Mouse (Mus musculus) stomach, embryonic 15.5 days (tissue): ENCODE results near the gene Uap1l1. TPM values are rescaled to one million over a fixed set of nuclear protein-coding genes. Genes with fewer than 3 reads are reported as not detected.

Source experiments
- ATAC-seq: fragments of 200-750 bp; cut with Nextera tagmentation; 2 replicates; pipeline ENCODE4 v1.8.0; 2017; ENCODE audit warnings: low read depth, moderate number of reproducible peaks, moderate TSS enrichment; ENCODE audit not compliant: insufficient read depth, low FRiP score
- H3K27ac ChIP-seq: fragments of 300-500 bp; sonication (generic); 2 replicates; pipeline ENCODE4 v1.5.1; 2015; ENCODE audit warnings: mild to moderate bottlenecking, inconsistent platforms
- H3K27me3 ChIP-seq: fragments of 300-500 bp; sonication (generic); replicated peaks from 2 replicates; pipeline ENCODE4 v1.6.1; 2015; ENCODE audit warnings: inconsistent platforms
- H3K36me3 ChIP-seq: fragments of 300-500 bp; sonication (generic); 2 replicates; pipeline ENCODE4 v1.6.1; 2015; ENCODE audit warnings: inconsistent platforms
- H3K4me1 ChIP-seq: fragments of 300-500 bp; sonication (generic); 2 replicates; pipeline ENCODE4 v1.6.1; 2015; ENCODE audit warnings: inconsistent platforms
- H3K4me2 ChIP-seq: fragments of 300-500 bp; sonication (generic); 2 replicates; pipeline ENCODE4 v1.6.1; 2015; ENCODE audit warnings: mild to moderate bottlenecking, inconsistent platforms
- H3K4me3 ChIP-seq: fragments of 300-500 bp; sonication (generic); replicated peaks from 2 replicates; pipeline ENCODE4 v1.5.1; 2015; ENCODE audit warnings: inconsistent platforms
- H3K9ac ChIP-seq: fragments of 300-500 bp; sonication (generic); 2 replicates; pipeline ENCODE4 v1.6.1; 2015; ENCODE audit warnings: inconsistent platforms
- H3K9me3 ChIP-seq: fragments of 300-500 bp; sonication (generic); 2 replicates; pipeline ENCODE4 v1.6.1; 2016; ENCODE audit warnings: inconsistent platforms
- WGBS: fragments of 180-500 bp; shearing (Covaris S2); methylation state at CpG from one replicate; pipeline ENCODE4 v1.1.7; 2015; 5-methylcytosine and 5-hydroxymethylcytosine counted together
- polyA plus RNA-seq: library from polyadenylated mRNA; unstranded; fragments of >200 nt; fragmentation: Nextera tagmentation; extraction: Ambion mirVana; gene quantifications from 2 replicates; pipeline ENCODE4 v1.2.1, GENCODE M21; 2015

The Uap1l1 gene
- polyA plus RNA-seq, 1 experiment from 2014 or later: 46.1 TPM

- Histone ChIP-seq H3K9me3 (no peaks in the 10 kb centered on the region), H3K36me3 (peaks cover 33% of the 10 kb centered on the region), H3K9ac (peak within 1 kb of the TSS; percentile 68), H3K4me3 (peak within 1 kb of the TSS; percentile 73), H3K27ac (peak within 1 kb of the TSS; percentile 82), H3K4me1 (peaks cover 12% of the 10 kb centered on the region; the same call in 1 of the 2 replicates), H3K27me3 (no peaks in the 10 kb centered on the region), H3K4me2 (peak within 1 kb of the TSS; percentile 69)
- peak; percentile 97 for ATAC-seq
- WGBS: under 1% methylated on average over 78 of the region's 78 CpGs
Observed at GRCm38 (mm10) chr2:25332286-25333160, 33.0 kb downstream of the Uap1l1 start, which contains the start of gene Man1b1. Man1b1 (plus strand) TSS chr2:25332338.

- Histone ChIP-seq H3K9ac (no peak overlapping the region), H3K4me1 (peaks cover 12% of the 10 kb centered on the region; the same call in 1 of the 2 replicates), H3K36me3 (peaks cover 22% of the 10 kb centered on the region), H3K4me3 (peak overlapping the region; percentile 73), H3K9me3 (no peaks in the 10 kb centered on the region), H3K27me3 (no peaks in the 10 kb centered on the region), H3K27ac (no peak overlapping the region), H3K4me2 (peak overlapping the region; percentile 61)
- no peak for ATAC-seq
- 55% methylated on average over 9 of the region's 9 CpGs for WGBS
Observed at GRCm38 (mm10) chr2:25331470-25331869, 34.0 kb downstream of the Uap1l1 start.

- WGBS: 40% methylated on average over 7 of the region's 7 CpGs
- no peaks in the 10 kb centered on the region for H3K9me3 ChIP-seq
- H3K27ac ChIP-seq: no peak overlapping the region
- ATAC-seq: no peak
- H3K9ac ChIP-seq: no peak overlapping the region
- no peak overlapping the region for H3K4me2 ChIP-seq
- no peaks in the 10 kb centered on the region for H3K27me3 ChIP-seq
- H3K36me3 ChIP-seq: no peaks in the 10 kb centered on the region
- no peak overlapping the region for H3K4me3 ChIP-seq
- peaks cover 4% of the 10 kb centered on the region; the same call in 1 of the 2 replicates for H3K4me1 ChIP-seq
Observed at GRCm38 (mm10) chr2:25328440-25328839, 37.0 kb downstream of the Uap1l1 start.

GRCm38 (mm10) chr2:25326036-25326435 lies 39.4 kb downstream of the Uap1l1 start:
- WGBS: 69% methylated on average over 2 of the region's 2 CpGs
- Histone ChIP-seq H3K27ac (no peak overlapping the region), H3K4me2 (no peak overlapping the region), H3K4me3 (no peak overlapping the region), H3K9ac (no peak overlapping the region), H3K4me1 (no peaks in the 10 kb centered on the region), H3K36me3 (no peaks in the 10 kb centered on the region), H3K9me3 (no peaks in the 10 kb centered on the region), H3K27me3 (no peaks in the 10 kb centered on the region)
- ATAC-seq: no peak

- peaks cover 3% of the 10 kb centered on the region; the same call in 1 of the 2 replicates for H3K4me1 ChIP-seq
- WGBS: 31% methylated on average over 2 of the region's 2 CpGs
- no peak overlapping the region for H3K4me3 ChIP-seq
- H3K27me3 ChIP-seq: peaks cover 40% of the 10 kb centered on the region
- no peaks in the 10 kb centered on the region for H3K36me3 ChIP-seq
- no peak for ATAC-seq
- no peaks in the 10 kb centered on the region for H3K9me3 ChIP-seq
- no peak overlapping the region for H3K9ac ChIP-seq
- H3K27ac ChIP-seq: no peak overlapping the region
- H3K4me2 ChIP-seq: no peak overlapping the region
Observed at GRCm38 (mm10) chr2:25320084-25320483, 45.4 kb downstream of the Uap1l1 start.

- Histone ChIP-seq H3K36me3 (no peaks in the 10 kb centered on the region), H3K4me2 (peak within 1 kb of the TSS; percentile 66), H3K9ac (no peak within 1 kb of the TSS), H3K9me3 (no peaks in the 10 kb centered on the region), H3K4me1 (peaks cover 3% of the 10 kb centered on the region; the same call in 1 of the 2 replicates), H3K27me3 (peaks cover 40% of the 10 kb centered on the region), H3K4me3 (peak within 1 kb of the TSS; percentile 27), H3K27ac (no peak within 1 kb of the TSS)
- 9% methylated on average over 58 of the region's 58 CpGs for WGBS
- ATAC-seq: peak; percentile 60
Observed at GRCm38 (mm10) chr2:25318971-25319773, 46.3 kb downstream of the Uap1l1 start, which contains the start of gene Grin1. Grin1 (minus strand) TSS chr2:25319187.

- Histone ChIP-seq H3K4me1 (peaks cover 3% of the 10 kb centered on the region; the same call in 1 of the 2 replicates), H3K36me3 (no peaks in the 10 kb centered on the region), H3K4me2 (peak overlapping the region; percentile 66), H3K9me3 (no peaks in the 10 kb centered on the region), H3K27me3 (peaks cover 43% of the 10 kb centered on the region), H3K27ac (no peak overlapping the region), H3K4me3 (peak overlapping the region; percentile 27), H3K9ac (no peak overlapping the region)
- 5% methylated on average over 31 of the region's 31 CpGs for WGBS
- ATAC-seq: peak; percentile 18; the same call in 1 of the 2 replicates
Observed at GRCm38 (mm10) chr2:25318119-25318966, 47.1 kb downstream of the Uap1l1 start.

GRCm38 (mm10) chr2:25311491-25311891 lies 54.0 kb downstream of the Uap1l1 start:
- Histone ChIP-seq H3K4me2 (peak overlapping the region; percentile 39; the same call in 1 of the 2 replicates), H3K4me1 (no peaks in the 10 kb centered on the region), H3K9ac (no peak overlapping the region), H3K27ac (no peak overlapping the region), H3K9me3 (no peaks in the 10 kb centered on the region), H3K36me3 (no peaks in the 10 kb centered on the region), H3K4me3 (0 out of 2 replicates have a peak overlapping the region, but pooled peaks have one; percentile 11), H3K27me3 (peaks cover 65% of the 10 kb centered on the region)
- 7% methylated on average over 11 of the region's 11 CpGs for WGBS
- 0 out of 2 replicates have a peak, but pooled peaks have one; percentile 22 for ATAC-seq

GRCm38 (mm10) chr2:25310969-25311368 lies 54.5 kb downstream of the Uap1l1 start:
- ATAC-seq: no peak
- WGBS: 1% methylated on average over 22 of the region's 22 CpGs
- Histone ChIP-seq H3K4me3 (0 out of 2 replicates have a peak overlapping the region, but pooled peaks have one; percentile 11), H3K9me3 (no peaks in the 10 kb centered on the region), H3K27me3 (peaks cover 65% of the 10 kb centered on the region), H3K4me1 (no peaks in the 10 kb centered on the region), H3K36me3 (no peaks in the 10 kb centered on the region), H3K9ac (no peak overlapping the region), H3K27ac (no peak overlapping the region), H3K4me2 (peak overlapping the region; percentile 39)

- no peak for ATAC-seq
- H3K4me1 ChIP-seq: peaks cover 3% of the 10 kb centered on the region; the same call in 1 of the 2 replicates
- H3K27ac ChIP-seq: no peak overlapping the region
- H3K9ac ChIP-seq: no peak overlapping the region
- no peak overlapping the region for H3K4me3 ChIP-seq
- no peak overlapping the region for H3K4me2 ChIP-seq
- H3K27me3 ChIP-seq: peaks cover 70% of the 10 kb centered on the region
- H3K9me3 ChIP-seq: no peaks in the 10 kb centered on the region
- H3K36me3 ChIP-seq: no peaks in the 10 kb centered on the region
- 50% methylated on average over 10 of the region's 10 CpGs for WGBS
Observed at GRCm38 (mm10) chr2:25310180-25310579, 55.3 kb downstream of the Uap1l1 start.
